Mouse (Mus musculus) spleen, postnatal 4 days (tissue): Measurements from ENCODE around the gene Olfr159.
"Not testable (repeated sequence)": the region's sequence is repeated elsewhere in the genome, so short reads cannot be mapped to it uniquely, and the experiment has no call there.

Experiments used
- DNase-seq, 2 experiments: peaks; one replicate each; pipeline ENCODE4 v3.0.0; 2022; ENCODE audit warnings: low spot score in 2 of 2

Olfr159 gene

GRCm38 (mm10) chr4:43770909-43771308 lies at the start of gene Olfr159:
TSS of gene Olfr159 (minus strand) at chr4:43771009.
- no peak for DNase-seq

- no peak for DNase-seq
These were observed 28.1 kb upstream of the Olfr159 start for GRCm38 (mm10) chr4:43798936-43799335.

- DNase-seq = not testable (repeated sequence)
These were observed 25.0 kb upstream of the Olfr159 start for GRCm38 (mm10) chr4:43795844-43796243.

- DNase-seq = no peak
These were observed 24.5 kb upstream of the Olfr159 start for GRCm38 (mm10) chr4:43795296-43795695.

- DNase-seq = no peak
These were observed 1.5 kb upstream of the Olfr159 start for GRCm38 (mm10) chr4:43772304-43772703.

GRCm38 (mm10) chr4:43771626-43772025 lies 817 bp upstream of the Olfr159 start:
- DNase-seq = no peak

GRCm38 (mm10) chr4:43769374-43769773 lies 1.4 kb downstream of the Olfr159 start:
- no peak for DNase-seq

GRCm38 (mm10) chr4:43768341-43768740 lies 2.5 kb downstream of the Olfr159 start:
- no peak for DNase-seq

GRCm38 (mm10) chr4:43763410-43763809 lies 7.4 kb downstream of the Olfr159 start:
- peak; percentile 15 to 65 for DNase-seq

GRCm38 (mm10) chr4:43761336-43761735 lies 9.5 kb downstream of the Olfr159 start:
- DNase-seq = no peak

GRCm38 (mm10) chr4:43760460-43760859 lies 10.3 kb downstream of the Olfr159 start:
- peak in 1 of 2 experiments; percentile 65 for DNase-seq

- DNase-seq = no peak
These were observed 11.0 kb downstream of the Olfr159 start for GRCm38 (mm10) chr4:43759571-43760418.

GRCm38 (mm10) chr4:43757213-43757612 lies 13.6 kb downstream of the Olfr159 start:
- DNase-seq = no peak

GRCm38 (mm10) chr4:43745187-43745586 lies 25.6 kb downstream of the Olfr159 start:
- DNase-seq = no peak

GRCm38 (mm10) chr4:43743099-43743498 lies 27.7 kb downstream of the Olfr159 start:
- DNase-seq = no peak

GRCm38 (mm10) chr4:43742637-43743036 lies 28.2 kb downstream of the Olfr159 start:
- DNase-seq = no peak

- no peak for DNase-seq
These were observed 29.3 kb downstream of the Olfr159 start for GRCm38 (mm10) chr4:43741526-43741925.

GRCm38 (mm10) chr4:43738989-43739674 lies 31.7 kb downstream of the Olfr159 start:
- DNase-seq = no peak

GRCm38 (mm10) chr4:43737144-43737543 lies 33.7 kb downstream of the Olfr159 start:
- no peak for DNase-seq

GRCm38 (mm10) chr4:43733186-43733585 lies 37.6 kb downstream of the Olfr159 start:
- DNase-seq = no peak

- no peak for DNase-seq
These were observed 38.6 kb downstream of the Olfr159 start for GRCm38 (mm10) chr4:43732171-43732570.

GRCm38 (mm10) chr4:43730750-43731297 lies 40.0 kb downstream of the Olfr159 start:
- DNase-seq = no peak
